Mouse (Mus musculus) forebrain, embryonic 15.5 days (tissue): ENCODE measurements around the gene Kcnn3. TPM values are rescaled to one million over a fixed set of nuclear protein-coding genes. Genes with fewer than 3 reads are reported as not detected.

Source experiments
- ATAC-seq: fragments of 200-750 bp; cut with Nextera tagmentation; replicated peaks from 2 replicates; pipeline ENCODE4 v1.8.0; 2017; ENCODE audit warnings: mild to moderate bottlenecking, moderate TSS enrichment, moderate library complexity
- H3K27ac ChIP-seq: fragments of 300-500 bp; sonication (generic); replicated peaks from 2 replicates; pipeline ENCODE4 v1.5.1; 2015; ENCODE audit warnings: mild to moderate bottlenecking, inconsistent platforms
- H3K27me3 ChIP-seq: fragments of 300-500 bp; sonication (generic); 2 replicates; pipeline ENCODE4 v1.6.1; 2015; ENCODE audit warnings: inconsistent platforms
- H3K36me3 ChIP-seq: fragments of 300-500 bp; sonication (generic); 2 replicates; pipeline ENCODE4 v1.6.1; 2015; ENCODE audit warnings: mild to moderate bottlenecking, inconsistent platforms
- H3K4me1 ChIP-seq: fragments of 300-500 bp; sonication (generic); 2 replicates; pipeline ENCODE4 v1.6.1; 2015; ENCODE audit warnings: inconsistent platforms
- H3K4me2 ChIP-seq: fragments of 300-500 bp; sonication (generic); replicated peaks from 2 replicates; pipeline ENCODE4 v1.6.1; 2015; ENCODE audit warnings: mild to moderate bottlenecking, inconsistent platforms
- H3K4me3 ChIP-seq: fragments of 300-500 bp; sonication (generic); 2 replicates; pipeline ENCODE4 v1.5.1; 2015; ENCODE audit warnings: mild to moderate bottlenecking, inconsistent platforms
- H3K9ac ChIP-seq: fragments of 300-500 bp; sonication (generic); replicated peaks from 2 replicates; pipeline ENCODE4 v1.6.1; 2015; ENCODE audit warnings: mild to moderate bottlenecking, inconsistent platforms
- H3K9me3 ChIP-seq: fragments of 300-500 bp; sonication (generic); 2 replicates; pipeline ENCODE4 v1.6.1; 2016; ENCODE audit warnings: inconsistent platforms
- WGBS: fragments of 180-500 bp; shearing (Covaris S2); methylation state at CpG from one replicate; pipeline ENCODE4 v1.1.7; 2015; ENCODE audit warnings: mixed read lengths; 5-methylcytosine and 5-hydroxymethylcytosine counted together
- polyA plus RNA-seq: library from polyadenylated mRNA; unstranded; fragments of >200 nt; fragmentation: Nextera tagmentation; extraction: Ambion mirVana; gene quantifications from 2 replicates; pipeline ENCODE4 v1.2.1, GENCODE M21; 2015

Gene Kcnn3
- polyA plus RNA-seq, 1 experiment from 2014 or later = 9.0 TPM

GRCm38 (mm10) chr3:89549488-89549887, 29.5 kb downstream of the Kcnn3 start:
- H3K36me3 ChIP-seq = no peaks in the 10 kb centered on the region
- H3K27ac ChIP-seq = no peak overlapping the region
- H3K4me3 ChIP-seq = no peak overlapping the region
- no peak for ATAC-seq
- no peak overlapping the region for H3K4me2 ChIP-seq
- no peak overlapping the region for H3K9ac ChIP-seq
- no peaks in the 10 kb centered on the region for H3K27me3 ChIP-seq
- WGBS = 57% methylated on average over 4 of the region's 4 CpGs
- H3K4me1 ChIP-seq = peaks cover 16% of the 10 kb centered on the region
- no peaks in the 10 kb centered on the region; the same call in 1 of the 2 replicates for H3K9me3 ChIP-seq

- H3K27me3 ChIP-seq = no peaks in the 10 kb centered on the region
- no peaks in the 10 kb centered on the region; the same call in 1 of the 2 replicates for H3K9me3 ChIP-seq
- 63% methylated on average over 2 of the region's 2 CpGs for WGBS
- no peaks in the 10 kb centered on the region for H3K36me3 ChIP-seq
- no peak overlapping the region for H3K4me2 ChIP-seq
- peaks cover 13% of the 10 kb centered on the region for H3K4me1 ChIP-seq
- H3K4me3 ChIP-seq = no peak overlapping the region
- H3K9ac ChIP-seq = no peak overlapping the region
- no peak for ATAC-seq
- peak overlapping the region; percentile 53 for H3K27ac ChIP-seq
Measured at GRCm38 (mm10) chr3:89551880-89552279, 31.9 kb downstream of the Kcnn3 start.

- Histone ChIP-seq H3K27me3 (no peaks in the 10 kb centered on the region), H3K27ac (no peak overlapping the region), H3K4me1 (peaks cover 18% of the 10 kb centered on the region), H3K9me3 (no peaks in the 10 kb centered on the region; the same call in 1 of the 2 replicates), H3K9ac (no peak overlapping the region), H3K4me3 (no peak overlapping the region), H3K4me2 (no peak overlapping the region), H3K36me3 (no peaks in the 10 kb centered on the region)
- no peak for ATAC-seq
- WGBS = 94% methylated on average over 8 of the region's 8 CpGs
Measured at GRCm38 (mm10) chr3:89553432-89553831, 33.5 kb downstream of the Kcnn3 start.

GRCm38 (mm10) chr3:89553946-89554345, 34.0 kb downstream of the Kcnn3 start:
- Histone ChIP-seq H3K4me3 (no peak overlapping the region), H3K36me3 (no peaks in the 10 kb centered on the region), H3K9ac (no peak overlapping the region), H3K27me3 (no peaks in the 10 kb centered on the region), H3K27ac (no peak overlapping the region), H3K4me2 (no peak overlapping the region), H3K9me3 (no peaks in the 10 kb centered on the region; the same call in 1 of the 2 replicates), H3K4me1 (peaks cover 23% of the 10 kb centered on the region)
- no peak for ATAC-seq
- 87% methylated on average over 4 of the region's 4 CpGs for WGBS

GRCm38 (mm10) chr3:89554587-89554986, 34.6 kb downstream of the Kcnn3 start:
- ATAC-seq = no peak
- Histone ChIP-seq H3K4me1 (peaks cover 29% of the 10 kb centered on the region), H3K9me3 (no peaks in the 10 kb centered on the region; the same call in 1 of the 2 replicates), H3K36me3 (no peaks in the 10 kb centered on the region), H3K4me2 (no peak overlapping the region), H3K9ac (no peak overlapping the region), H3K4me3 (no peak overlapping the region), H3K27ac (no peak overlapping the region), H3K27me3 (no peaks in the 10 kb centered on the region)
- WGBS = 94% methylated on average over 2 of the region's 2 CpGs

- no peaks in the 10 kb centered on the region for H3K36me3 ChIP-seq
- no peak overlapping the region for H3K27ac ChIP-seq
- no peak overlapping the region for H3K4me2 ChIP-seq
Measured at GRCm38 (mm10) chr3:89557811-89558210, 37.8 kb downstream of the Kcnn3 start.

GRCm38 (mm10) chr3:89558972-89559910, 39.3 kb downstream of the Kcnn3 start:
- H3K27me3 ChIP-seq = no peaks in the 10 kb centered on the region
- H3K4me2 ChIP-seq = 0 out of 2 replicates have a peak overlapping the region, but pooled peaks have one; percentile 3
- no peak overlapping the region for H3K4me3 ChIP-seq
- WGBS = 17% methylated on average over 15 of the region's 15 CpGs
- no peak overlapping the region for H3K9ac ChIP-seq
- H3K36me3 ChIP-seq = no peaks in the 10 kb centered on the region
- H3K9me3 ChIP-seq = no peaks in the 10 kb centered on the region
- H3K27ac ChIP-seq = peak overlapping the region; percentile 79
- H3K4me1 ChIP-seq = peaks cover 32% of the 10 kb centered on the region
- peak; percentile 89 for ATAC-seq

More at GRCm38 (mm10) chr3:89557811-89558210, 37.8 kb downstream of the Kcnn3 start:
- Histone ChIP-seq H3K9ac (no peak overlapping the region), H3K4me3 (no peak overlapping the region), H3K9me3 (no peaks in the 10 kb centered on the region; the same call in 1 of the 2 replicates), H3K4me1 (peaks cover 32% of the 10 kb centered on the region), H3K27me3 (no peaks in the 10 kb centered on the region)
- ATAC-seq = no peak
- WGBS = 77% methylated on average over 5 of the region's 5 CpGs

- H3K9ac ChIP-seq = no peak overlapping the region
- no peak overlapping the region for H3K4me2 ChIP-seq
- H3K36me3 ChIP-seq = no peaks in the 10 kb centered on the region
- ATAC-seq = no peak
- H3K4me3 ChIP-seq = no peak overlapping the region
- H3K27ac ChIP-seq = peak overlapping the region; percentile 8; the same call in 1 of the 2 replicates
- H3K27me3 ChIP-seq = no peaks in the 10 kb centered on the region
- H3K9me3 ChIP-seq = no peaks in the 10 kb centered on the region
- H3K4me1 ChIP-seq = peaks cover 32% of the 10 kb centered on the region
- 81% methylated on average over 6 of the region's 6 CpGs for WGBS
Measured at GRCm38 (mm10) chr3:89561386-89561785, 41.4 kb downstream of the Kcnn3 start.

GRCm38 (mm10) chr3:89565371-89565770, 45.4 kb downstream of the Kcnn3 start:
- Histone ChIP-seq H3K9ac (no peak overlapping the region), H3K36me3 (no peaks in the 10 kb centered on the region), H3K4me3 (no peak overlapping the region), H3K27me3 (no peaks in the 10 kb centered on the region), H3K9me3 (no peaks in the 10 kb centered on the region), H3K27ac (no peak overlapping the region), H3K4me2 (no peak overlapping the region), H3K4me1 (peaks cover 16% of the 10 kb centered on the region)
- no peak for ATAC-seq
- WGBS = 93% methylated on average over 5 of the region's 5 CpGs

- Histone ChIP-seq H3K36me3 (no peaks in the 10 kb centered on the region), H3K4me2 (no peak overlapping the region), H3K27ac (no peak overlapping the region), H3K9ac (no peak overlapping the region), H3K9me3 (no peaks in the 10 kb centered on the region), H3K4me3 (no peak overlapping the region), H3K4me1 (peaks cover 10% of the 10 kb centered on the region), H3K27me3 (no peaks in the 10 kb centered on the region)
- WGBS = 92% methylated on average over 1 of the region's 1 CpGs
- ATAC-seq = no peak
Measured at GRCm38 (mm10) chr3:89569058-89569457, 49.1 kb downstream of the Kcnn3 start.

GRCm38 (mm10) chr3:89569707-89570324, 49.9 kb downstream of the Kcnn3 start:
- Histone ChIP-seq H3K27ac (no peak overlapping the region), H3K36me3 (no peaks in the 10 kb centered on the region), H3K4me2 (no peak overlapping the region), H3K9ac (no peak overlapping the region), H3K27me3 (no peaks in the 10 kb centered on the region), H3K9me3 (no peaks in the 10 kb centered on the region), H3K4me3 (no peak overlapping the region), H3K4me1 (peaks cover 10% of the 10 kb centered on the region)
- ATAC-seq = 0 out of 2 replicates have a peak, but pooled peaks have one; percentile 41
- WGBS = 40% methylated on average over 7 of the region's 7 CpGs

- ATAC-seq = no peak
- H3K9me3 ChIP-seq = no peaks in the 10 kb centered on the region
- H3K9ac ChIP-seq = no peak overlapping the region
- H3K4me1 ChIP-seq = peaks cover 10% of the 10 kb centered on the region
- H3K4me3 ChIP-seq = no peak overlapping the region
- H3K27me3 ChIP-seq = no peaks in the 10 kb centered on the region
- no peak overlapping the region for H3K4me2 ChIP-seq
- no peaks in the 10 kb centered on the region for H3K36me3 ChIP-seq
- no peak overlapping the region for H3K27ac ChIP-seq
- WGBS = 78% methylated on average over 3 of the region's 3 CpGs
Measured at GRCm38 (mm10) chr3:89570362-89570761, 50.4 kb downstream of the Kcnn3 start.
